8 mouse cellular contexts compared by ENCODE assay signal in genomic region chr2:150674900-150675299, GRCm38 (mm10). TPM values are rescaled to one million over a fixed set of nuclear protein-coding genes. Genes with fewer than 3 reads are reported as not detected.
DNase-seq lines count a peak whose midpoint lies in the region; ATAC-seq lines count a peak whose summit lies in the region.

No protein-coding gene starts in this region.

- peaks cover 14% of the 10 kb centered on the region for H3K27me3 ChIP-seq in embryonic facial prominence, embryonic 10.5 days (replicated peaks; ENCODE audit: low read depth, poor library complexity, severe bottlenecking)
- H3K27me3 ChIP-seq in heart, embryonic 16.5 days (ENCODE audit: control insufficient read depth, insufficient read depth, low read length) = no peaks in the 10 kb centered on the region
- no peaks in the 10 kb centered on the region for H3K27me3 ChIP-seq in lung, embryonic 15.5 days

- ATAC-seq in activated CD4-positive, CD25-positive, alpha-beta regulatory T cell, adult 4 months = peak; percentile 84
- ATAC-seq in heart, embryonic 16.5 days (replicated peaks; ENCODE audit: extremely low read depth, insufficient read depth, low FRiP score) = peak; percentile 65
- ATAC-seq in lung, embryonic 15.5 days (ENCODE audit: borderline replicate concordance, extremely low read depth, low FRiP score, low TSS enrichment) = peak; percentile 12; the same call in 1 of the 2 replicates

- no peak overlapping the region for H3K4me2 ChIP-seq in heart, embryonic 16.5 days (ENCODE audit: low read depth, low read length)
- no peak overlapping the region for H3K4me2 ChIP-seq in lung, embryonic 15.5 days

- 6% methylated on average over 2 of the region's 2 CpGs for WGBS in embryonic facial prominence, embryonic 10.5 days
- 2% methylated on average over 2 of the region's 2 CpGs for WGBS in heart, embryonic 16.5 days
- WGBS in lung, embryonic 15.5 days = 2% methylated on average over 2 of the region's 2 CpGs

- no peaks in the 10 kb centered on the region for H3K4me1 ChIP-seq in embryonic facial prominence, embryonic 10.5 days
- H3K4me1 ChIP-seq in heart, embryonic 16.5 days (ENCODE audit: control insufficient read depth, insufficient read depth, low read length) = no peaks in the 10 kb centered on the region
- H3K4me1 ChIP-seq in lung, embryonic 15.5 days = no peaks in the 10 kb centered on the region

- no peak overlapping the region for H3K27ac ChIP-seq in embryonic facial prominence, embryonic 10.5 days (replicated peaks)
- H3K27ac ChIP-seq in heart, embryonic 16.5 days (ENCODE audit: low read length) = no peak overlapping the region
- no peak overlapping the region for H3K27ac ChIP-seq in lung, embryonic 15.5 days

- no peak overlapping the region for H3K4me3 ChIP-seq in embryonic facial prominence, embryonic 10.5 days
- H3K4me3 ChIP-seq in heart, embryonic 16.5 days (ENCODE audit: low read length) = no peak overlapping the region
- no peak overlapping the region for H3K4me3 ChIP-seq in lung, embryonic 15.5 days

- no peaks in the 10 kb centered on the region for H3K36me3 ChIP-seq in embryonic facial prominence, embryonic 10.5 days (replicated peaks)
- no peaks in the 10 kb centered on the region for H3K36me3 ChIP-seq in heart, embryonic 16.5 days (ENCODE audit: control insufficient read depth, insufficient read depth)
- no peaks in the 10 kb centered on the region for H3K36me3 ChIP-seq in lung, embryonic 15.5 days

- H3K9ac ChIP-seq in heart, embryonic 16.5 days (ENCODE audit: low read length) = no peak overlapping the region
- no peak overlapping the region for H3K9ac ChIP-seq in lung, embryonic 15.5 days

- H3K9me3 ChIP-seq in embryonic facial prominence, embryonic 10.5 days = no peaks in the 10 kb centered on the region
- no peaks in the 10 kb centered on the region for H3K9me3 ChIP-seq in heart, embryonic 16.5 days (replicated peaks; ENCODE audit: control insufficient read depth, low read length)
- no peaks in the 10 kb centered on the region for H3K9me3 ChIP-seq in lung, embryonic 15.5 days

- DNase-seq in CD8-positive naive resting alpha-beta T cell, adult 2 months (ENCODE audit: low read depth in 2 of 2, low spot score in 2 of 2) = peak; percentile 51 to 63
- peak; percentile 70 for DNase-seq in embryonic facial prominence, embryonic 10.5 days (ENCODE audit: low spot score)
- peak; percentile 69 for DNase-seq in kidney, postnatal 14 days
- DNase-seq in ovary, postnatal 36 days (ENCODE audit: low spot score) = peak; percentile 43
- peak; percentile 72 for DNase-seq in yolk sac, embryonic 10.5 days (ENCODE audit: low spot score)

RNA-seq across cellular contexts. Expression of gene Acss1, which starts 6.6 kb away (rescaled TPM):
- polyA plus RNA-seq in activated CD4-positive, CD25-positive, alpha-beta regulatory T cell, adult 4 months (2017; shearing (Covaris generic)) = 10 to 100 TPM; 13.5 to 13.6 TPM
- 7.8 and 9.3 TPM in 2 replicates for polyA plus RNA-seq in embryonic facial prominence, embryonic 10.5 days (2016; fragmentation: Nextera tagmentation; extraction: Ambion mirVana)
- 14.1 and 15.4 TPM in 2 replicates for polyA plus RNA-seq in heart, embryonic 16.5 days (2015; fragmentation: Nextera tagmentation; extraction: Ambion mirVana)
- 8.1 and 8.8 TPM in 2 replicates for polyA plus RNA-seq in lung, embryonic 15.5 days (2015; fragmentation: Nextera tagmentation; extraction: Ambion mirVana)

RNA-seq across cellular contexts. Expression of gene Vsx1, which starts 14.3 kb away (rescaled TPM):
- polyA plus RNA-seq in activated CD4-positive, CD25-positive, alpha-beta regulatory T cell, adult 4 months (2017; shearing (Covaris generic)) = not detected
- 0.04 and 0.23 TPM in 2 replicates for polyA plus RNA-seq in embryonic facial prominence, embryonic 10.5 days (2016; fragmentation: Nextera tagmentation; extraction: Ambion mirVana)
- polyA plus RNA-seq in heart, embryonic 16.5 days (2015; fragmentation: Nextera tagmentation; extraction: Ambion mirVana) = not detected in 2 replicates
- polyA plus RNA-seq in lung, embryonic 15.5 days (2015; fragmentation: Nextera tagmentation; extraction: Ambion mirVana) = not detected in 2 replicates

Comparison
In these comparisons a context has a peak if more than half of its experiments do, and no peak if none do; other contexts are left out.
1. ATAC-seq: peak in every context shown above with its lines; median percentile 84 in activated CD4-positive, CD25-positive, alpha-beta regulatory T cell, adult 4 months; 65 in heart, embryonic 16.5 days; 12 in lung, embryonic 15.5 days.